Mouse (Mus musculus) forebrain, embryonic 14.5 days (tissue): ENCODE measurements at regions not wholly inside any gene's neighbourhood (a gene's known extent, or its start where the extent isn't known, plus 50 kb on each side); places are given as distances from the start of the nearest gene placed in this dataset.

ENCODE experiments used
- ATAC-seq: fragments of 200-750 bp; cut with Nextera tagmentation; 2 replicates; pipeline ENCODE4 v1.8.0; 2017; ENCODE audit warnings: mild to moderate bottlenecking, moderate library complexity
- DNase-seq: peaks from one replicate; pipeline ENCODE4 v3.0.0-alpha.2; 2015; ENCODE audit warnings: low spot score
- H3K27ac ChIP-seq: fragments of 300-500 bp; sonication (generic); 2 replicates; pipeline ENCODE4 v1.5.1; 2014; ENCODE audit warnings: low read depth, mild to moderate bottlenecking, control low read depth, low read length, moderate library complexity
- H3K27me3 ChIP-seq: fragments of 300-500 bp; sonication (generic); replicated peaks from 2 replicates; pipeline ENCODE4 v1.6.1; 2014; ENCODE audit warnings: low read length, control low read depth, mixed read lengths; ENCODE audit not compliant: control insufficient read depth, insufficient read depth
- H3K36me3 ChIP-seq: fragments of 300-500 bp; sonication (generic); 2 replicates; pipeline ENCODE4 v1.6.1; 2014; ENCODE audit warnings: low read length, control low read depth; ENCODE audit not compliant: control insufficient read depth, insufficient read depth
- H3K4me1 ChIP-seq: fragments of 300-500 bp; sonication (generic); 2 replicates; pipeline ENCODE4 v1.6.1; 2014; ENCODE audit warnings: antibody characterized with exemption, low read length, control low read depth; ENCODE audit not compliant: control insufficient read depth, insufficient read depth
- H3K4me2 ChIP-seq: fragments of 300-500 bp; sonication (generic); 2 replicates; pipeline ENCODE4 v1.6.1; 2014; ENCODE audit warnings: mild to moderate bottlenecking, control low read depth, low read length
- H3K4me3 ChIP-seq: fragments of 300-500 bp; sonication (generic); 2 replicates; pipeline ENCODE4 v1.5.1; 2014; ENCODE audit warnings: low read depth, low read length, control low read depth
- H3K9ac ChIP-seq: fragments of 300-500 bp; sonication (generic); 2 replicates; pipeline ENCODE4 v1.6.1; 2014; ENCODE audit warnings: mild to moderate bottlenecking, low read length, control low read depth, moderate library complexity
- H3K9me3 ChIP-seq: fragments of 300-500 bp; sonication (generic); replicated peaks from 2 replicates; pipeline ENCODE4 v1.6.1; 2016; ENCODE audit warnings: low read length, control low read depth, mixed read lengths; ENCODE audit not compliant: control insufficient read depth
- WGBS: fragments of 180-500 bp; shearing (Covaris S2); extraction: QIAGEN DNeasy Blood & Tissue Kit; methylation state at CpG from one replicate; pipeline ENCODE4 v1.1.7; 2014; 5-methylcytosine and 5-hydroxymethylcytosine counted together

GRCm38 (mm10) chr15:42900056-42900455, 2765.9 kb downstream of the 9330182O14Rik start:
- ATAC-seq = no peak
- Histone ChIP-seq H3K36me3 (no peaks in the 10 kb centered on the region), H3K9me3 (no peaks in the 10 kb centered on the region), H3K4me3 (no peak overlapping the region), H3K9ac (no peak overlapping the region), H3K4me2 (no peak overlapping the region), H3K27me3 (no peaks in the 10 kb centered on the region), H3K4me1 (no peaks in the 10 kb centered on the region), H3K27ac (no peak overlapping the region)
- WGBS = 90% methylated on average over 7 of the region's 7 CpGs
- DNase-seq = no peak

GRCm38 (mm10) chr15:42901782-42902181, 2767.6 kb downstream of the 9330182O14Rik start:
- ATAC-seq = no peak
- no peak for DNase-seq
- 89% methylated on average over 3 of the region's 3 CpGs for WGBS

GRCm38 (mm10) chr15:42911357-42911756, 2777.2 kb downstream of the 9330182O14Rik start:
- no peak overlapping the region for H3K4me2 ChIP-seq
- 90% methylated on average over 2 of the region's 2 CpGs for whole genome bisulfite sequencing
- H3K4me3 ChIP-seq = no peak overlapping the region
- no peaks in the 10 kb centered on the region for H3K36me3 ChIP-seq
- DNase-seq = no peak
- no peak for ATAC-seq
- no peaks in the 10 kb centered on the region for H3K27me3 ChIP-seq
- no peak overlapping the region for H3K27ac ChIP-seq
- no peak overlapping the region for H3K9ac ChIP-seq
- no peaks in the 10 kb centered on the region for H3K4me1 ChIP-seq
- no peaks in the 10 kb centered on the region for H3K9me3 ChIP-seq

More at GRCm38 (mm10) chr15:42901782-42902181, 2767.6 kb downstream of the 9330182O14Rik start:
- H3K9ac ChIP-seq = no peak overlapping the region
- H3K27me3 ChIP-seq = no peaks in the 10 kb centered on the region
- H3K4me2 ChIP-seq = no peak overlapping the region
- H3K4me3 ChIP-seq = no peak overlapping the region
- no peaks in the 10 kb centered on the region for H3K36me3 ChIP-seq
- no peak overlapping the region for H3K27ac ChIP-seq
- no peaks in the 10 kb centered on the region for H3K9me3 ChIP-seq
- no peaks in the 10 kb centered on the region for H3K4me1 ChIP-seq

- H3K4me2 ChIP-seq = no peak overlapping the region
- no peaks in the 10 kb centered on the region for H3K4me1 ChIP-seq
- no peak overlapping the region for H3K27ac ChIP-seq
- 63% methylated on average over 4 of the region's 4 CpGs for WGBS
- H3K9ac ChIP-seq = no peak overlapping the region
- no peaks in the 10 kb centered on the region for H3K36me3 ChIP-seq
- H3K27me3 ChIP-seq = no peaks in the 10 kb centered on the region
- DNase-seq (no peak), ATAC-seq (no peak)
- H3K9me3 ChIP-seq = no peaks in the 10 kb centered on the region
- no peak overlapping the region for H3K4me3 ChIP-seq
These were observed 2778.7 kb downstream of the 9330182O14Rik start for GRCm38 (mm10) chr15:42912880-42913279.

- ATAC-seq (no peak), DNase-seq (no peak)
- no peaks in the 10 kb centered on the region for H3K36me3 ChIP-seq
- no peaks in the 10 kb centered on the region for H3K9me3 ChIP-seq
- H3K4me3 ChIP-seq = no peak overlapping the region
- 31% methylated on average over 2 of the region's 2 CpGs for WGBS
- H3K4me1 ChIP-seq = no peaks in the 10 kb centered on the region
- no peaks in the 10 kb centered on the region for H3K27me3 ChIP-seq
- no peak overlapping the region for H3K4me2 ChIP-seq
- H3K27ac ChIP-seq = no peak overlapping the region
- no peak overlapping the region for H3K9ac ChIP-seq
These were observed 2779.1 kb downstream of the 9330182O14Rik start for GRCm38 (mm10) chr15:42913285-42913684.

GRCm38 (mm10) chr15:42914099-42914498, 2779.9 kb downstream of the 9330182O14Rik start:
- Histone ChIP-seq H3K4me1 (no peaks in the 10 kb centered on the region), H3K9ac (no peak overlapping the region), H3K27ac (no peak overlapping the region), H3K36me3 (no peaks in the 10 kb centered on the region), H3K27me3 (no peaks in the 10 kb centered on the region), H3K9me3 (no peaks in the 10 kb centered on the region), H3K4me2 (no peak overlapping the region), H3K4me3 (no peak overlapping the region)
- WGBS = 7% methylated on average over 3 of the region's 3 CpGs
- ATAC-seq = peak; percentile 79; the same call in 1 of the 2 replicates
- peak; percentile 84 for DNase-seq

- H3K27me3 ChIP-seq = no peaks in the 10 kb centered on the region
- 94% methylated on average over 11 of the region's 11 CpGs for WGBS
- ATAC-seq = no peak
These were observed 2781.0 kb downstream of the 9330182O14Rik start for GRCm38 (mm10) chr15:42915195-42915594.

GRCm38 (mm10) chr15:42921618-42922017, 2787.5 kb downstream of the 9330182O14Rik start:
- H3K9ac ChIP-seq = no peak overlapping the region
- 70% methylated on average over 3 of the region's 3 CpGs for WGBS
- no peaks in the 10 kb centered on the region for H3K36me3 ChIP-seq
- no peak overlapping the region for H3K27ac ChIP-seq
- no peak; the same call in 1 of the 2 replicates for ATAC-seq
- no peak overlapping the region for H3K4me2 ChIP-seq
- no peaks in the 10 kb centered on the region for H3K27me3 ChIP-seq
- DNase-seq = no peak
- H3K9me3 ChIP-seq = no peaks in the 10 kb centered on the region
- H3K4me1 ChIP-seq = no peaks in the 10 kb centered on the region
- H3K4me3 ChIP-seq = no peak overlapping the region

More at GRCm38 (mm10) chr15:42915195-42915594, 2781.0 kb downstream of the 9330182O14Rik start:
- DNase-seq = no peak
- Histone ChIP-seq H3K27ac (no peak overlapping the region), H3K9me3 (no peaks in the 10 kb centered on the region), H3K4me1 (no peaks in the 10 kb centered on the region), H3K4me2 (no peak overlapping the region), H3K4me3 (no peak overlapping the region), H3K36me3 (no peaks in the 10 kb centered on the region), H3K9ac (no peak overlapping the region)

- Histone ChIP-seq H3K36me3 (no peaks in the 10 kb centered on the region), H3K9ac (no peak overlapping the region), H3K9me3 (no peaks in the 10 kb centered on the region), H3K27ac (no peak overlapping the region), H3K4me2 (no peak overlapping the region), H3K4me3 (no peak overlapping the region), H3K27me3 (no peaks in the 10 kb centered on the region), H3K4me1 (no peaks in the 10 kb centered on the region)
- DNase-seq = no peak
- no peak for ATAC-seq
- 86% methylated on average over 4 of the region's 4 CpGs for WGBS
These were observed 2794.2 kb downstream of the 9330182O14Rik start for GRCm38 (mm10) chr15:42928331-42928730.
